Mouse (Mus musculus) forebrain, postnatal 0 days (tissue): ENCODE results near the gene Olfr965. TPM values are rescaled to one million over a fixed set of nuclear protein-coding genes. Genes with fewer than 3 reads are reported as not detected.

Experiments used
- ATAC-seq: fragments of 200-750 bp; cut with Nextera tagmentation; 2 replicates; pipeline ENCODE4 v1.8.0; 2017; ENCODE audit warnings: mild to moderate bottlenecking, moderate library complexity
- DNase-seq: peaks from one replicate; pipeline ENCODE4 v3.0.0-alpha.2; 2015
- H3K27ac ChIP-seq: fragments of 300-500 bp; sonication (generic); 2 replicates; pipeline ENCODE4 v1.5.1; 2014; ENCODE audit warnings: low read depth, mild to moderate bottlenecking, antibody characterized with exemption, low read length, moderate library complexity, mixed read lengths
- H3K27me3 ChIP-seq: fragments of 300-500 bp; sonication (generic); 2 replicates; pipeline ENCODE4 v1.6.1; 2014; ENCODE audit warnings: mild to moderate bottlenecking, low read length, mixed read lengths; ENCODE audit not compliant: insufficient read depth
- H3K36me3 ChIP-seq: fragments of 300-500 bp; sonication (generic); 2 replicates; pipeline ENCODE4 v1.6.1; 2014; ENCODE audit warnings: mild to moderate bottlenecking, moderate library complexity; ENCODE audit not compliant: insufficient read depth
- H3K4me1 ChIP-seq: fragments of 300-500 bp; sonication (generic); 2 replicates; pipeline ENCODE4 v1.6.1; 2014; ENCODE audit warnings: antibody characterized with exemption; ENCODE audit not compliant: insufficient read depth
- H3K4me2 ChIP-seq: fragments of 300-500 bp; sonication (generic); 2 replicates; pipeline ENCODE4 v1.6.1; 2014; ENCODE audit warnings: low read depth, mild to moderate bottlenecking, moderate library complexity
- H3K4me3 ChIP-seq: fragments of 300-500 bp; sonication (generic); 2 replicates; pipeline ENCODE4 v1.5.1; 2014; ENCODE audit warnings: low read depth, low read length, mixed read lengths
- H3K9ac ChIP-seq: fragments of 300-500 bp; sonication (generic); 2 replicates; pipeline ENCODE4 v1.6.1; 2014; ENCODE audit warnings: mild to moderate bottlenecking
- H3K9me3 ChIP-seq: fragments of 300-500 bp; sonication (generic); 2 replicates; pipeline ENCODE4 v1.6.1; 2016; ENCODE audit warnings: low read length
- CTCF ChIP-seq: sonication (generic); IDR thresholded peaks from 2 replicates; pipeline ENCODE4 v1.5.1; 2016; ENCODE audit warnings: antibody characterized with exemption, control low read depth, low read depth
- WGBS: fragments of 180-500 bp; shearing (Covaris S2); extraction: QIAGEN DNeasy Blood & Tissue Kit; methylation state at CpG from one replicate; pipeline ENCODE4 v1.1.7; 2014; 5-methylcytosine and 5-hydroxymethylcytosine counted together
- polyA plus RNA-seq: library from polyadenylated mRNA; unstranded; fragments of >200 nt; fragmentation: Nextera tagmentation; extraction: Ambion mirVana; gene quantifications from 2 replicates; pipeline ENCODE4 v1.2.1, GENCODE M21; 2015
- total RNA-seq: library from RNA; depleted of rRNA; stranded (reverse); fragments of >200 nt; gene quantifications from 2 replicates; pipeline ENCODE4 v1.2.3, GENCODE M21; 2014; rRNA removed

Olfr965 gene
- total and polyA plus RNA-seq, 2 experiments from 2014 or later = not detected

- no peak overlapping the region for H3K4me3 ChIP-seq
- H3K9me3 ChIP-seq = no peaks in the 10 kb centered on the region
- ATAC-seq (no peak), DNase-seq (no peak)
- no peak for TF ChIP-seq CTCF
- H3K36me3 ChIP-seq = no peaks in the 10 kb centered on the region
- 50% methylated on average over 3 of the region's 3 CpGs for WGBS
- H3K9ac ChIP-seq = no peak overlapping the region
- no peaks in the 10 kb centered on the region for H3K4me1 ChIP-seq
- H3K27ac ChIP-seq = no peak overlapping the region
- H3K4me2 ChIP-seq = no peak overlapping the region
- no peaks in the 10 kb centered on the region for H3K27me3 ChIP-seq
Measured at GRCm38 (mm10) chr9:39708958-39709357, 2.2 kb upstream of the Olfr965 start.

DNA sequence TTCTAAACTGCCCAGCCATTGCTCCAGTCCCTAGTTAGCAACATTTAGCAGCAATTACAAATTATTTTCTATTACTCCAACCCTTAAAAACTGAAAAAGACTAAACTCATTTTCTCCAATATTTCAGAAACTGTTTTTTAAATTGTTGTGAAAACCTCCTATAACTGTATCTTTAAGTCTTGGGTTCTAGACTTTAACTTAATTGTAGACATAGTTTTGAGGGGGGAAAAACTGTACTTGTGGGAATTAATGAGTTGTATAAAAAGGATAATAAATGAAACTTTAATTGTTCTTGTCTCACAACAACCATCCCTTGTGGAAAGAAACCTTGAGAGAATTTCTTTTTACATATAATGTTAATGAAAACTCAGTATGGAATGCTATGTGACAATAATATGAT, 19.5 kb downstream of the Olfr965 start, which contains the start of gene Olfr150:
Gene Olfr150 (plus strand): TSS at position 301 of the 400 bp plus-strand sequence.
- no peak within 1 kb of the TSS for H3K27ac ChIP-seq
- H3K36me3 ChIP-seq = no peaks in the 10 kb centered on the region
- no peaks in the 10 kb centered on the region for H3K4me1 ChIP-seq
- H3K9ac ChIP-seq = no peak within 1 kb of the TSS
- no peaks in the 10 kb centered on the region for H3K27me3 ChIP-seq
- no peak within 1 kb of the TSS for H3K4me2 ChIP-seq
- TF ChIP-seq CTCF = no peak
- DNase-seq (no peak), ATAC-seq (no peak)
- H3K4me3 ChIP-seq = no peak within 1 kb of the TSS
- H3K9me3 ChIP-seq = no peaks in the 10 kb centered on the region

- DNase-seq (no peak), ATAC-seq (no peak)
- WGBS = 90% methylated on average over 1 of the region's 1 CpGs
- H3K27me3 ChIP-seq = no peaks in the 10 kb centered on the region
- H3K27ac ChIP-seq = no peak overlapping the region
- no peaks in the 10 kb centered on the region for H3K4me1 ChIP-seq
- H3K4me3 ChIP-seq = no peak overlapping the region
- TF ChIP-seq CTCF = no peak
- no peaks in the 10 kb centered on the region for H3K9me3 ChIP-seq
- no peak overlapping the region for H3K9ac ChIP-seq
- H3K4me2 ChIP-seq = no peak overlapping the region
- no peaks in the 10 kb centered on the region for H3K36me3 ChIP-seq
Measured at GRCm38 (mm10) chr9:39740741-39741140, 29.6 kb downstream of the Olfr965 start.

DNA sequence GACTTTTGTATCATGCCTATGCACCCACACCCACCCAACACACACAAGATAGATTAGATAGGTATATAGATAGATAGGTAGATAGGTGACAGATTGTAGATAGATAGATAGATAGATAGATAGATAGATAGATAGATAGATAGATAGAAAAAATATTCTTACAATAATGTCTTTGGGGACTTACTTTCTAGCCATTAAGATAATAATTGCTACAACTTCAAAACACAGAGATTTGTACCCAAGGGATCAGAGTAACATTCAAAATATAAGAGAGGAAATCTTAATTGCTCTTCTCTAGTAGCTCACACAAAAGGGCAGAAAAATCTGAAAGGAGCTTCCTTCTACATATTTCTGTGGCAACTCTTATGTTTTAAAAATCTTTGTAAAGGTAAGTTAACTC, 34.8 kb downstream of the Olfr965 start, which contains the start of gene Olfr967:
Gene Olfr967 (plus strand): TSS at position 301 of the 400 bp plus-strand sequence.
- no peak within 1 kb of the TSS for H3K4me2 ChIP-seq
- no peak within 1 kb of the TSS for H3K9ac ChIP-seq
- H3K4me3 ChIP-seq = no peak within 1 kb of the TSS
- no peaks in the 10 kb centered on the region for H3K4me1 ChIP-seq
- no peak within 1 kb of the TSS for H3K27ac ChIP-seq
- no peaks in the 10 kb centered on the region for H3K27me3 ChIP-seq
- no peak for DNase-seq
- H3K36me3 ChIP-seq = no peaks in the 10 kb centered on the region
- H3K9me3 ChIP-seq = no peaks in the 10 kb centered on the region
- no peak for TF ChIP-seq CTCF
- no peak for ATAC-seq

DNA sequence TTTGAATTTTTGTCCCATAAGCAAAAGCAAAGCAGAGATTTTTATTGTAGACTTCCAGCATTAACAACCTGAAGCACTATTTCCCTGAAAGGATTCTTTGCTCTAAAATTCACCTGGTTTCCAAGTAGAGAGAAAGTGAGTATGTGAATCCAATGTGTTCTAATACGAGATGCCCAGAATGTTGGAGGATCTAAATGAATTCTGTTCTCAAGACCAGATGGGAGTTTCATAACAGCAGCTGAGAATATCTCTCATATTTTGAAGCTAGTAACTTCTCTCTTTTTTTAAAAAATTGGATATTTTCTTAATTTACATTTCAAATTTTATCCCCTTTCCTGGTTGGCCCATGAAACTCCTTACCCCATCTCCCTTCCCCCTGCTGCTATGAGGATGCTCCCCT, 35.3 kb downstream of the Olfr965 start:
- no peak for DNase-seq
- H3K27me3 ChIP-seq = no peaks in the 10 kb centered on the region

More for the DNA sequence above, 35.3 kb downstream of the Olfr965 start:
- Histone ChIP-seq H3K4me2 (no peak overlapping the region), H3K4me3 (no peak overlapping the region), H3K9me3 (no peaks in the 10 kb centered on the region), H3K4me1 (no peaks in the 10 kb centered on the region), H3K27ac (no peak overlapping the region), H3K9ac (no peak overlapping the region), H3K36me3 (no peaks in the 10 kb centered on the region)
- no peak for TF ChIP-seq CTCF
- 85% methylated on average over 1 of the region's 1 CpGs for WGBS
- no peak for ATAC-seq

Other genes with a start within 250 kb of the Olfr965 start
- not detected in 2 replicates for gene Olfr955, start 239.4 kb upstream of the Olfr965 start, total RNA-seq
- gene Olfr955, start 239.4 kb upstream of the Olfr965 start, polyA plus RNA-seq = not detected in 2 replicates
- gene Olfr44, start 217.4 kb upstream of the Olfr965 start, total RNA-seq = not detected in 2 replicates
- gene Olfr44, start 217.4 kb upstream of the Olfr965 start, polyA plus RNA-seq = not detected in 2 replicates
- gene Olfr957, start 195.5 kb upstream of the Olfr965 start, total RNA-seq = not detected in 2 replicates
- gene Olfr957, start 195.5 kb upstream of the Olfr965 start, polyA plus RNA-seq = not detected in 2 replicates
- gene Olfr958, start 157.3 kb upstream of the Olfr965 start, total RNA-seq = not detected in 2 replicates
- not detected in 2 replicates for gene Olfr958, start 157.3 kb upstream of the Olfr965 start, polyA plus RNA-seq
- not detected in 2 replicates for gene Olfr959, start 135.8 kb upstream of the Olfr965 start, total RNA-seq
- gene Olfr959, start 135.8 kb upstream of the Olfr965 start, polyA plus RNA-seq = not detected in 2 replicates
- 103 and 219 TPM in 2 replicates for gene AW551984, start 107.0 kb upstream of the Olfr965 start, total RNA-seq
- 46.3 and 98.8 TPM in 2 replicates for gene AW551984, start 107.0 kb upstream of the Olfr965 start, polyA plus RNA-seq
- not detected in 2 replicates for gene Olfr148, start 100.7 kb upstream of the Olfr965 start, total RNA-seq
- not detected in 2 replicates for gene Olfr148, start 100.7 kb upstream of the Olfr965 start, polyA plus RNA-seq
- not detected in 2 replicates for gene Olfr960, start 90.0 kb upstream of the Olfr965 start, total RNA-seq
- not detected in 2 replicates for gene Olfr960, start 90.0 kb upstream of the Olfr965 start, polyA plus RNA-seq
- not detected in 2 replicates for gene Olfr961, start 66.3 kb upstream of the Olfr965 start, total RNA-seq
- not detected in 2 replicates for gene Olfr961, start 66.3 kb upstream of the Olfr965 start, polyA plus RNA-seq
- gene Olfr963, start 44.1 kb upstream of the Olfr965 start, total RNA-seq = not detected in 2 replicates
- not detected in 2 replicates for gene Olfr963, start 44.1 kb upstream of the Olfr965 start, polyA plus RNA-seq
- not detected in 2 replicates for gene Olfr149, start 4.2 kb upstream of the Olfr965 start, total RNA-seq
- gene Olfr149, start 4.2 kb upstream of the Olfr965 start, polyA plus RNA-seq = not detected in 2 replicates
- gene Olfr150, start 19.6 kb downstream of the Olfr965 start, total RNA-seq = not detected in 2 replicates
- not detected in 2 replicates for gene Olfr150, start 19.6 kb downstream of the Olfr965 start, polyA plus RNA-seq
- not detected in 2 replicates for gene Olfr967, start 34.9 kb downstream of the Olfr965 start, total RNA-seq
- not detected in 2 replicates for gene Olfr967, start 34.9 kb downstream of the Olfr965 start, polyA plus RNA-seq
- gene Olfr968, start 71.9 kb downstream of the Olfr965 start, total RNA-seq = not detected in 2 replicates
- not detected in 2 replicates for gene Olfr968, start 71.9 kb downstream of the Olfr965 start, polyA plus RNA-seq
- gene Olfr969, start 79.6 kb downstream of the Olfr965 start, total RNA-seq = not detected in 2 replicates
- not detected in 2 replicates for gene Olfr969, start 79.6 kb downstream of the Olfr965 start, polyA plus RNA-seq
- not detected in 2 replicates for gene Olfr970, start 97.5 kb downstream of the Olfr965 start, total RNA-seq
- gene Olfr970, start 97.5 kb downstream of the Olfr965 start, polyA plus RNA-seq = not detected in 2 replicates
- gene Olfr971, start 125.5 kb downstream of the Olfr965 start, total RNA-seq = not detected in 2 replicates
- not detected in 2 replicates for gene Olfr971, start 125.5 kb downstream of the Olfr965 start, polyA plus RNA-seq
- gene Olfr972, start 155.1 kb downstream of the Olfr965 start, total RNA-seq = not detected in 2 replicates
- gene Olfr972, start 155.1 kb downstream of the Olfr965 start, polyA plus RNA-seq = not detected in 2 replicates
- gene Olfr229, start 196.0 kb downstream of the Olfr965 start, total RNA-seq = not detected in 2 replicates
- gene Olfr229, start 196.0 kb downstream of the Olfr965 start, polyA plus RNA-seq = not detected in 2 replicates
- gene Olfr974, start 226.1 kb downstream of the Olfr965 start, total RNA-seq = not detected in 2 replicates
- not detected in 2 replicates for gene Olfr974, start 226.1 kb downstream of the Olfr965 start, polyA plus RNA-seq
- 0.15 TPM in 1 of 2 replicates, not detected in the other for gene Olfr975, start 240.7 kb downstream of the Olfr965 start, total RNA-seq
- gene Olfr975, start 240.7 kb downstream of the Olfr965 start, polyA plus RNA-seq = not detected in 2 replicates
- gene Olfr976, start 249.8 kb downstream of the Olfr965 start, total RNA-seq = not detected in 2 replicates
- gene Olfr976, start 249.8 kb downstream of the Olfr965 start, polyA plus RNA-seq = not detected in 2 replicates